Mouse (Mus musculus) kidney, embryonic 14.5 days (tissue): Measurements from ENCODE around the gene Tpx2. TPM values are rescaled to one million over a fixed set of nuclear protein-coding genes. Genes with fewer than 3 reads are reported as not detected.

Experiments
- ATAC-seq: fragments of 200-750 bp; cut with Nextera tagmentation; 2 replicates; pipeline ENCODE4 v1.8.0; 2017; ENCODE audit warnings: moderate number of reproducible peaks, mild to moderate bottlenecking, moderate TSS enrichment, moderate library complexity; ENCODE audit not compliant: low FRiP score, low TSS enrichment
- H3K27ac ChIP-seq: fragments of 300-500 bp; sonication (generic); 2 replicates; pipeline ENCODE4 v1.5.1; 2014; ENCODE audit warnings: low read depth, mild to moderate bottlenecking, low read length, moderate library complexity, mixed read lengths
- H3K27me3 ChIP-seq: fragments of 300-500 bp; sonication (generic); 2 replicates; pipeline ENCODE4 v1.6.1; 2014; ENCODE audit warnings: mild to moderate bottlenecking, low read length; ENCODE audit not compliant: control insufficient read depth, insufficient read depth
- H3K36me3 ChIP-seq: fragments of 300-500 bp; sonication (generic); 2 replicates; pipeline ENCODE4 v1.6.1; 2014; ENCODE audit warnings: low read length, mixed read lengths; ENCODE audit not compliant: control insufficient read depth, insufficient read depth
- H3K4me1 ChIP-seq: fragments of 300-500 bp; sonication (generic); 2 replicates; pipeline ENCODE4 v1.6.1; 2014; ENCODE audit warnings: low read length, mixed read lengths; ENCODE audit not compliant: control insufficient read depth, insufficient read depth
- H3K4me2 ChIP-seq: fragments of 300-500 bp; sonication (generic); replicated peaks from 2 replicates; pipeline ENCODE4 v1.6.1; 2014; ENCODE audit warnings: low read depth, mild to moderate bottlenecking, low read length
- H3K4me3 ChIP-seq: fragments of 300-500 bp; sonication (generic); 2 replicates; pipeline ENCODE4 v1.5.1; 2014; ENCODE audit warnings: mild to moderate bottlenecking, low read length
- H3K9ac ChIP-seq: fragments of 300-500 bp; sonication (generic); 2 replicates; pipeline ENCODE4 v1.6.1; 2014; ENCODE audit warnings: low read depth, mild to moderate bottlenecking, low read length, moderate library complexity
- H3K9me3 ChIP-seq: fragments of 300-500 bp; sonication (generic); 2 replicates; pipeline ENCODE4 v1.6.1; 2016; ENCODE audit warnings: low read length; ENCODE audit not compliant: control insufficient read depth
- WGBS: fragments of 180-500 bp; shearing (Covaris S2); extraction: QIAGEN DNeasy Blood & Tissue Kit; methylation state at CpG from one replicate; pipeline ENCODE4 v1.1.7; 2014; 5-methylcytosine and 5-hydroxymethylcytosine counted together
- polyA plus RNA-seq: library from polyadenylated mRNA; unstranded; fragments of >200 nt; fragmentation: Nextera tagmentation; extraction: Ambion mirVana; gene quantifications from 2 replicates; pipeline ENCODE4 v1.2.1, GENCODE M21; 2014

Gene Tpx2
- polyA plus RNA-seq, 1 experiment from 2014 or later: 124 TPM

DNA sequence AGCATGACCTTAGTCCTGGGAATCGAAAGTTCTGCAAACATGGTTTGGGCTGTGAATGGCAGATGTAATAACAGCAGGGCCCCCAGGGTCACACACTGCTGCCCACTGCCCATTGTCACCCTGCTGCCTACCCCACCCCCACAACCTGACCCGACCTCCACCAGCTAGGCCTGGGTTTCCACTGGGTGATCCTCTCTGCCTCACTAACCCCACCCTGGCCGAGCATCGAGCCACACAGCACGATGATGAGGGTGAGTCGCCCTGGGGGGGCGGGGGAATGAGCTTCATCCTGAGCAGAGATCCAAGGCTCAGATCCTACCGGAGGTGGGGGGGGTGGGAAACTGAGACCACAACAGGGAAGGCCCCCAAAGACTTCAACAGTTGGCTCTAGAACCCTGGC is 76.4 kb downstream of the Tpx2 start:
- ATAC-seq: peak; percentile 50
- no peak overlapping the region for H3K27ac ChIP-seq
- H3K9me3 ChIP-seq: no peaks in the 10 kb centered on the region
- H3K4me1 ChIP-seq: peaks cover 46% of the 10 kb centered on the region
- no peaks in the 10 kb centered on the region for H3K36me3 ChIP-seq
- no peak overlapping the region for H3K4me3 ChIP-seq
- no peak overlapping the region for H3K9ac ChIP-seq
- 36% methylated on average over 8 of the region's 8 CpGs for WGBS
- H3K4me2 ChIP-seq: no peak overlapping the region
- H3K27me3 ChIP-seq: no peaks in the 10 kb centered on the region

DNA sequence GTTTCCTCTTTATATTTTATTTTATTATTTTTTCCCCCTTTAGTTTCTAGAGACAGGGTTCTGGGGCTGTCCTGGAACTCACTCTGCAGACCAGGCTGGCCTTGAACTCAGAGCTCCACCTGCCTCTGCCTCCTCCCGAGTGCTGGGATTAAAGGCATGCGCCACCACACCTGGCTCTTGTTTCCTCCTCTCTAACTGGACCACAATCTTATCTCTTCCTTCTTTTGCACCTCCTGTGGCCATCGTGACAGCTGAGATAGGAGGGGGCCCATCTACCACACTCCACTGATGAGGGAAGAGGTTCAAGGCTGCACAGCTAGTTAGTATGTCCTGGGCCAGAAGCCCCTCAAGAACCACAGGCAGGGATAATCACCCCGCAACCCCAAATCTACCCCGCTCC is 76.8 kb downstream of the Tpx2 start:
- Histone ChIP-seq H3K4me2 (no peak overlapping the region), H3K27ac (peak overlapping the region; percentile 82; the same call in 1 of the 2 replicates), H3K36me3 (no peaks in the 10 kb centered on the region), H3K4me1 (peaks cover 48% of the 10 kb centered on the region), H3K4me3 (no peak overlapping the region), H3K9ac (no peak overlapping the region), H3K27me3 (no peaks in the 10 kb centered on the region), H3K9me3 (no peaks in the 10 kb centered on the region)
- ATAC-seq: no peak
- 79% methylated on average over 5 of the region's 5 CpGs for WGBS

GRCm38 (mm10) chr2:152925189-152925872 is 77.6 kb downstream of the Tpx2 start:
- 37% methylated on average over 11 of the region's 11 CpGs for WGBS
- H3K4me1 ChIP-seq: peaks cover 54% of the 10 kb centered on the region
- H3K4me3 ChIP-seq: no peak overlapping the region
- H3K27ac ChIP-seq: peak overlapping the region; percentile 82
- no peaks in the 10 kb centered on the region for H3K27me3 ChIP-seq
- no peaks in the 10 kb centered on the region for H3K9me3 ChIP-seq
- peak; percentile 79 for ATAC-seq
- no peak overlapping the region for H3K4me2 ChIP-seq
- H3K36me3 ChIP-seq: no peaks in the 10 kb centered on the region
- no peak overlapping the region; the same call in 1 of the 2 replicates for H3K9ac ChIP-seq

GRCm38 (mm10) chr2:152926896-152927295 is 79.1 kb downstream of the Tpx2 start:
- Histone ChIP-seq H3K4me1 (peaks cover 68% of the 10 kb centered on the region), H3K4me3 (no peak overlapping the region), H3K27me3 (no peaks in the 10 kb centered on the region), H3K9me3 (no peaks in the 10 kb centered on the region), H3K9ac (no peak overlapping the region), H3K27ac (no peak overlapping the region), H3K4me2 (no peak overlapping the region), H3K36me3 (no peaks in the 10 kb centered on the region)
- 64% methylated on average over 9 of the region's 9 CpGs for WGBS
- no peak for ATAC-seq

DNA sequence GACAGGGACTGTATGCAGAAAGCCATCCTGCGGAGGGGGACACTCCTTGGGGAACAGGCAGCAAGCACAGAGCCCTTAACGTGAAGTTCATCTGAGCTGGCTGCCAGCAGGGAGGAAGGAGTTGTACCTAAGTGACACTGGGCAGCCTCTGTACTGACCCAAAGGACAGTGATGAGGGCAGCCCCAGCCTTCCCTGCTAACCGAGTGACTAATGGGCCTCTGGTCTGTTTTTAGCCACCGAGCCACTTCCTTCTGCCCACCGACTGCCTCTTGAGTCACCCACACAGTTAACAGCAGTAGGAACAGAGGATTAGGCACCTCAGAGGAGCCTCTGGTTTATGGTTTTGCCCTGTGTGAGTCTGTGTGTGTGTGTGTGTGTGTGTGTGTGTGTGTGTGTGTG is 79.6 kb downstream of the Tpx2 start:
- H3K36me3 ChIP-seq: no peaks in the 10 kb centered on the region
- no peaks in the 10 kb centered on the region for H3K27me3 ChIP-seq
- 52% methylated on average over 5 of the region's 5 CpGs for WGBS
- H3K4me3 ChIP-seq: no peak overlapping the region
- ATAC-seq: no peak
- H3K9ac ChIP-seq: no peak overlapping the region
- H3K27ac ChIP-seq: peak overlapping the region; percentile 66; the same call in 1 of the 2 replicates
- H3K4me1 ChIP-seq: peaks cover 68% of the 10 kb centered on the region
- no peaks in the 10 kb centered on the region for H3K9me3 ChIP-seq
- H3K4me2 ChIP-seq: no peak overlapping the region

GRCm38 (mm10) chr2:152928219-152928987 is 80.6 kb downstream of the Tpx2 start:
- Histone ChIP-seq H3K4me3 (no peak overlapping the region), H3K36me3 (no peaks in the 10 kb centered on the region), H3K4me1 (peaks cover 67% of the 10 kb centered on the region), H3K27me3 (no peaks in the 10 kb centered on the region), H3K9ac (no peak overlapping the region), H3K9me3 (no peaks in the 10 kb centered on the region), H3K27ac (peak overlapping the region; percentile 66), H3K4me2 (no peak overlapping the region)
- ATAC-seq: no peak
- WGBS: 32% methylated on average over 14 of the region's 14 CpGs

- Histone ChIP-seq H3K4me3 (no peak overlapping the region), H3K36me3 (no peaks in the 10 kb centered on the region), H3K4me1 (peaks cover 61% of the 10 kb centered on the region), H3K27me3 (no peaks in the 10 kb centered on the region), H3K27ac (peak overlapping the region; percentile 66; the same call in 1 of the 2 replicates), H3K4me2 (no peak overlapping the region), H3K9ac (no peak overlapping the region), H3K9me3 (no peaks in the 10 kb centered on the region)
- 75% methylated on average over 3 of the region's 3 CpGs for WGBS
- ATAC-seq: no peak
These were observed 81.2 kb downstream of the Tpx2 start for GRCm38 (mm10) chr2:152928988-152929370.

DNA sequence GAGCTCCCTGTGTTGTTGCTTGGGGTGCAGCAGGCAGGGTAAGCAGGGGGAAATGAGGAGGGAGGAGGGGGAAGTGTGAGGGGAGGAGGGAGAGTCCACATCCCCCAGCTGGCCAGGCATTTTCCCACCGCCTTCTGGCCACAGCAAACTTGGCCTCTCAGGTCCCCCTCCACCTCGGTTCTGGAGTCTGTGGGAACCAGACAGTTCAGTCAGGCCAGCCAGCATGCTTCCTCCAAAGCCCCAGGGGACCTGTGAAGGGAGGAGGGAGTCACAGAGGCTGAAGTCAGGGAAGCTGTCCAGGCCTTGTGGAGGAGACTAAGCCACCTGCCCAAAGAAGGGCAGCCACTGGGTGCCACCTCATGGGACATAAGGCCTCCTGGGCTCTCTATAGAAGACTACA is 82.5 kb downstream of the Tpx2 start:
- peak overlapping the region; percentile 65; the same call in 1 of the 2 replicates for H3K27ac ChIP-seq
- H3K4me2 ChIP-seq: no peak overlapping the region
- no peak for ATAC-seq
- peaks cover 51% of the 10 kb centered on the region for H3K4me1 ChIP-seq
- H3K36me3 ChIP-seq: no peaks in the 10 kb centered on the region
- WGBS: 39% methylated on average over 2 of the region's 2 CpGs
- H3K9me3 ChIP-seq: no peaks in the 10 kb centered on the region
- 0 out of 2 replicates have a peak overlapping the region, but pooled peaks have one; percentile 18 for H3K9ac ChIP-seq
- H3K27me3 ChIP-seq: no peaks in the 10 kb centered on the region
- H3K4me3 ChIP-seq: no peak overlapping the region
